Mouse (Mus musculus) midbrain, embryonic 13.5 days (tissue): ENCODE data around the gene Ankrd6. TPM values are rescaled to one million over a fixed set of nuclear protein-coding genes. Genes with fewer than 3 reads are reported as not detected.

Experiments
- ATAC-seq: fragments of 200-750 bp; cut with Nextera tagmentation; 2 replicates; pipeline ENCODE4 v1.8.0; 2017; ENCODE audit warnings: mild to moderate bottlenecking, moderate TSS enrichment, moderate library complexity
- H3K27ac ChIP-seq: fragments of 300-500 bp; sonication (generic); 2 replicates; pipeline ENCODE4 v1.5.1; 2015; ENCODE audit warnings: inconsistent platforms, mild to moderate bottlenecking, moderate library complexity
- H3K27me3 ChIP-seq: fragments of 300-500 bp; sonication (generic); 2 replicates; pipeline ENCODE4 v1.6.1; 2015; ENCODE audit warnings: mild to moderate bottlenecking, inconsistent platforms
- H3K36me3 ChIP-seq: fragments of 300-500 bp; sonication (generic); 2 replicates; pipeline ENCODE4 v1.6.1; 2015; ENCODE audit warnings: mild to moderate bottlenecking, inconsistent platforms
- H3K4me1 ChIP-seq: fragments of 300-500 bp; sonication (generic); replicated peaks from 2 replicates; pipeline ENCODE4 v1.6.1; 2015; ENCODE audit warnings: inconsistent platforms
- H3K4me2 ChIP-seq: fragments of 300-500 bp; sonication (generic); replicated peaks from 2 replicates; pipeline ENCODE4 v1.6.1; 2015; ENCODE audit warnings: moderate library complexity, mild to moderate bottlenecking, inconsistent platforms
- H3K4me3 ChIP-seq: fragments of 300-500 bp; sonication (generic); replicated peaks from 2 replicates; pipeline ENCODE4 v1.5.1; 2015; ENCODE audit warnings: mild to moderate bottlenecking, inconsistent platforms
- H3K9ac ChIP-seq: fragments of 300-500 bp; sonication (generic); replicated peaks from 2 replicates; pipeline ENCODE4 v1.6.1; 2015; ENCODE audit warnings: mild to moderate bottlenecking, inconsistent platforms
- H3K9me3 ChIP-seq: fragments of 300-500 bp; sonication (generic); 2 replicates; pipeline ENCODE4 v1.6.1; 2016; ENCODE audit warnings: mild to moderate bottlenecking, inconsistent platforms
- WGBS: fragments of 180-500 bp; shearing (Covaris S2); methylation state at CpG from one replicate; pipeline ENCODE4 v1.1.7; 2015; 5-methylcytosine and 5-hydroxymethylcytosine counted together
- polyA plus RNA-seq: library from polyadenylated mRNA; unstranded; fragments of >200 nt; fragmentation: Nextera tagmentation; extraction: Ambion mirVana; gene quantifications from 2 replicates; pipeline ENCODE4 v1.2.1, GENCODE M21; 2015

Gene Ankrd6
- polyA plus RNA-seq, 1 experiment from 2014 or later, result 30.4 TPM

- ATAC-seq, result no peak
- H3K27ac ChIP-seq, result peak overlapping the region; percentile 70; the same call in 1 of the 2 replicates
- no peak overlapping the region for H3K9ac ChIP-seq
- peaks cover 68% of the 10 kb centered on the region for H3K4me1 ChIP-seq
- H3K27me3 ChIP-seq, result no peaks in the 10 kb centered on the region
- H3K36me3 ChIP-seq, result no peaks in the 10 kb centered on the region
- 55% methylated on average over 6 of the region's 6 CpGs for WGBS
- no peaks in the 10 kb centered on the region for H3K9me3 ChIP-seq
- H3K4me3 ChIP-seq, result no peak overlapping the region
- H3K4me2 ChIP-seq, result no peak overlapping the region
Observed at GRCm38 (mm10) chr4:32916689-32917385, 33.8 kb downstream of the Ankrd6 start.

- H3K9me3 ChIP-seq, result no peaks in the 10 kb centered on the region
- peak overlapping the region; percentile 70 for H3K27ac ChIP-seq
- peak; percentile 86 for ATAC-seq
- WGBS, result 24% methylated on average over 8 of the region's 8 CpGs
- H3K27me3 ChIP-seq, result no peaks in the 10 kb centered on the region
- no peak overlapping the region for H3K4me3 ChIP-seq
- peak overlapping the region; percentile 9; the same call in 1 of the 2 replicates for H3K4me2 ChIP-seq
- peaks cover 59% of the 10 kb centered on the region for H3K4me1 ChIP-seq
- H3K9ac ChIP-seq, result no peak overlapping the region
- no peaks in the 10 kb centered on the region for H3K36me3 ChIP-seq
Observed at GRCm38 (mm10) chr4:32915928-32916327, 34.7 kb downstream of the Ankrd6 start.

- no peaks in the 10 kb centered on the region for H3K27me3 ChIP-seq
- H3K4me1 ChIP-seq, result 0 out of 2 replicates have a peak, but pooled peaks cover 15% of the 10 kb centered on the region
- H3K9ac ChIP-seq, result no peak overlapping the region
- no peak overlapping the region for H3K4me2 ChIP-seq
- no peak for ATAC-seq
- WGBS, result 92% methylated on average over 1 of the region's 1 CpGs
- H3K9me3 ChIP-seq, result no peaks in the 10 kb centered on the region
- no peaks in the 10 kb centered on the region for H3K36me3 ChIP-seq
- H3K4me3 ChIP-seq, result no peak overlapping the region
- H3K27ac ChIP-seq, result no peak overlapping the region
Observed at GRCm38 (mm10) chr4:32909996-32910395, 40.6 kb downstream of the Ankrd6 start.

- Histone ChIP-seq H3K4me2 (no peak overlapping the region), H3K9me3 (no peaks in the 10 kb centered on the region), H3K27me3 (no peaks in the 10 kb centered on the region), H3K9ac (no peak overlapping the region), H3K4me1 (0 out of 2 replicates have a peak, but pooled peaks cover 11% of the 10 kb centered on the region), H3K36me3 (no peaks in the 10 kb centered on the region), H3K4me3 (no peak overlapping the region), H3K27ac (no peak overlapping the region)
- WGBS, result 86% methylated on average over 3 of the region's 3 CpGs
- ATAC-seq, result no peak
Observed at GRCm38 (mm10) chr4:32909241-32909979, 41.2 kb downstream of the Ankrd6 start.

GRCm38 (mm10) chr4:32907631-32908030 is 43.0 kb downstream of the Ankrd6 start:
- Histone ChIP-seq H3K36me3 (no peaks in the 10 kb centered on the region), H3K4me2 (no peak overlapping the region), H3K9me3 (no peaks in the 10 kb centered on the region), H3K4me1 (0 out of 2 replicates have a peak, but pooled peaks cover 11% of the 10 kb centered on the region), H3K27ac (no peak overlapping the region), H3K4me3 (no peak overlapping the region), H3K9ac (no peak overlapping the region), H3K27me3 (no peaks in the 10 kb centered on the region)
- 83% methylated on average over 3 of the region's 3 CpGs for WGBS
- no peak for ATAC-seq

- Histone ChIP-seq H3K4me2 (no peak overlapping the region), H3K27ac (no peak overlapping the region), H3K36me3 (no peaks in the 10 kb centered on the region), H3K27me3 (no peaks in the 10 kb centered on the region), H3K9ac (no peak overlapping the region), H3K4me3 (no peak overlapping the region), H3K4me1 (0 out of 2 replicates have a peak, but pooled peaks cover 9% of the 10 kb centered on the region), H3K9me3 (no peaks in the 10 kb centered on the region)
- WGBS, result 87% methylated on average over 6 of the region's 6 CpGs
- no peak for ATAC-seq
Observed at GRCm38 (mm10) chr4:32906627-32907026, 44.0 kb downstream of the Ankrd6 start.

GRCm38 (mm10) chr4:32905913-32906312 is 44.7 kb downstream of the Ankrd6 start:
- Histone ChIP-seq H3K4me1 (0 out of 2 replicates have a peak, but pooled peaks cover 9% of the 10 kb centered on the region), H3K36me3 (no peaks in the 10 kb centered on the region), H3K9me3 (no peaks in the 10 kb centered on the region), H3K27ac (no peak overlapping the region), H3K4me2 (no peak overlapping the region), H3K4me3 (no peak overlapping the region), H3K27me3 (no peaks in the 10 kb centered on the region), H3K9ac (no peak overlapping the region)
- WGBS, result 94% methylated on average over 2 of the region's 2 CpGs
- no peak for ATAC-seq

- no peak for ATAC-seq
- Histone ChIP-seq H3K27me3 (no peaks in the 10 kb centered on the region), H3K27ac (no peak overlapping the region), H3K4me2 (no peak overlapping the region), H3K4me1 (0 out of 2 replicates have a peak, but pooled peaks cover 9% of the 10 kb centered on the region), H3K9ac (no peak overlapping the region), H3K4me3 (no peak overlapping the region), H3K36me3 (no peaks in the 10 kb centered on the region), H3K9me3 (no peaks in the 10 kb centered on the region)
- WGBS, result 79% methylated on average over 2 of the region's 2 CpGs
Observed at GRCm38 (mm10) chr4:32905381-32905780, 45.3 kb downstream of the Ankrd6 start.

GRCm38 (mm10) chr4:32903826-32904225 is 46.8 kb downstream of the Ankrd6 start:
- WGBS, result 93% methylated on average over 7 of the region's 7 CpGs

GRCm38 (mm10) chr4:32899051-32899450 is 51.6 kb downstream of the Ankrd6 start:
- peaks cover 6% of the 10 kb centered on the region; the same call in 1 of the 2 replicates for H3K4me1 ChIP-seq
- WGBS, result 30% methylated on average over 4 of the region's 4 CpGs
- H3K9me3 ChIP-seq, result peaks cover 8% of the 10 kb centered on the region; the same call in 1 of the 2 replicates
- H3K4me3 ChIP-seq, result no peak overlapping the region
- H3K36me3 ChIP-seq, result peaks cover 14% of the 10 kb centered on the region
- no peaks in the 10 kb centered on the region for H3K27me3 ChIP-seq
- H3K9ac ChIP-seq, result no peak overlapping the region
- H3K27ac ChIP-seq, result no peak overlapping the region
- no peak overlapping the region for H3K4me2 ChIP-seq
- ATAC-seq, result no peak

More at GRCm38 (mm10) chr4:32903826-32904225, 46.8 kb downstream of the Ankrd6 start:
- Histone ChIP-seq H3K27me3 (no peaks in the 10 kb centered on the region), H3K9me3 (no peaks in the 10 kb centered on the region), H3K4me3 (no peak overlapping the region), H3K9ac (no peak overlapping the region), H3K4me2 (no peak overlapping the region), H3K27ac (no peak overlapping the region), H3K36me3 (no peaks in the 10 kb centered on the region), H3K4me1 (peaks cover 15% of the 10 kb centered on the region; the same call in 1 of the 2 replicates)
- no peak for ATAC-seq

GRCm38 (mm10) chr4:32891341-32891740 is 59.3 kb downstream of the Ankrd6 start:
- Histone ChIP-seq H3K27ac (0 out of 2 replicates have a peak overlapping the region, but pooled peaks have one; percentile 2), H3K36me3 (peaks cover 12% of the 10 kb centered on the region), H3K4me1 (peaks cover 21% of the 10 kb centered on the region), H3K4me3 (no peak overlapping the region), H3K9me3 (peaks cover 18% of the 10 kb centered on the region; the same call in 1 of the 2 replicates), H3K9ac (no peak overlapping the region), H3K4me2 (no peak overlapping the region), H3K27me3 (no peaks in the 10 kb centered on the region)
- WGBS, result 85% methylated on average over 10 of the region's 10 CpGs
- no peak for ATAC-seq

GRCm38 (mm10) chr4:32890735-32891098 is 59.9 kb downstream of the Ankrd6 start:
- 0 out of 2 replicates have a peak overlapping the region, but pooled peaks have one; percentile 2 for H3K27ac ChIP-seq
- no peaks in the 10 kb centered on the region for H3K27me3 ChIP-seq
- no peak overlapping the region for H3K4me3 ChIP-seq
- ATAC-seq, result no peak
- H3K9me3 ChIP-seq, result peaks cover 18% of the 10 kb centered on the region; the same call in 1 of the 2 replicates
- peaks cover 12% of the 10 kb centered on the region for H3K36me3 ChIP-seq
- H3K4me2 ChIP-seq, result no peak overlapping the region
- peaks cover 21% of the 10 kb centered on the region for H3K4me1 ChIP-seq
- no peak overlapping the region for H3K9ac ChIP-seq
- 84% methylated on average over 5 of the region's 5 CpGs for WGBS
